Comparison of ENCODE assay signal across 8 mouse cellular contexts in the genomic region with DNA sequence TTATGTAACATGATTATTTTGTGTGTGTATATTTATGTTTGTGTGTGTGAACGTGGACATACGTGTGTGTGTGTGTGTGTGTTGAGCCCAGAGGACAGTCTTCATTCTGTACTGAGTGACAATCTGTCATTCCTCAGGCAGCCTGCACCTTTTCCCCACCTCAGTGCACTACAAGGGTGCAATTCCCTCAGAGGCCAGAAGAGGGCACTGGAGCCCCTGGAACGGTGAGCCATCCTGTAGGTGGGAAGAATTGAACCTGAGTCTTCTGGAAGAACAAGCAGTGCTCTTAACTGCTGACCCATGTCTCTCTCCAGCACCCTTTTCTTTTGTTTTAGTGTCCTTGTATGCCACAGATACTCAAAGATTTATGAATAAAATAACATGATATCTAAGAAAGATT. TPM values are rescaled to one million over a fixed set of nuclear protein-coding genes. Genes with fewer than 3 reads are reported as not detected.
DNase-seq lines count a peak whose midpoint lies in the region; ATAC-seq and TF ChIP-seq lines count a peak whose summit lies in the region.

No protein-coding gene starts in this region.

- no peaks in the 10 kb centered on the region for H3K36me3 ChIP-seq in kidney, embryonic 16.5 days (ENCODE audit: insufficient read depth, low read length)
- H3K36me3 ChIP-seq in CH12.LX (replicated peaks in 1 of 2; ENCODE audit: control insufficient read depth in 1 of 2, insufficient read depth in 1 of 2, low read length in 1 of 2), result no peaks in the 10 kb centered on the region

- in situ Hi-C loops in CH12.LX (cut with MboI; ENCODE audit: low pct_ligation_motif_present, low pct_unique_long_range_greater_than_20kb, low sequenced_read_pairs), result loop anchor here (5.0 kb wide), 1 partner anchor 51 kb away; no protein-coding TSS in a partner anchor

- no peaks in the 10 kb centered on the region for H3K27me3 ChIP-seq in kidney, embryonic 16.5 days (ENCODE audit: insufficient read depth, low read length)
- H3K27me3 ChIP-seq in CH12.LX (replicated peaks), result no peaks in the 10 kb centered on the region

- no peak overlapping the region for H3K27ac ChIP-seq in kidney, embryonic 16.5 days (ENCODE audit: low read length)
- no peak overlapping the region for H3K27ac ChIP-seq in CH12.LX (ENCODE audit: insufficient read depth, low read depth)

- H3K9me3 ChIP-seq in kidney, embryonic 16.5 days (ENCODE audit: low read length), result no peaks in the 10 kb centered on the region
- H3K9me3 ChIP-seq in CH12.LX (replicated peaks; ENCODE audit: low read length), result no peaks in the 10 kb centered on the region

- no peaks in the 10 kb centered on the region for H3K4me1 ChIP-seq in kidney, embryonic 16.5 days (ENCODE audit: insufficient read depth, low read length)
- H3K4me1 ChIP-seq in CH12.LX (ENCODE audit: control insufficient read depth in 1 of 2, insufficient read depth in 2 of 2), result peaks cover 2 to 15% of the 10 kb centered on the region in 2 experiments; a peak in 3 of 4 replicates

- ATAC-seq in kidney, embryonic 16.5 days (ENCODE audit: low FRiP score, low TSS enrichment), result no peak

- peak; percentile 87 for TF ChIP-seq RAD21 in CH12.LX (IDR thresholded peaks at IDR 0.05; ENCODE audit: low read depth, low read length)

- no peak for TF ChIP-seq EP300 in CH12.LX (IDR thresholded peaks at IDR 0.05; ENCODE audit: low read length)

- no peaks in the 10 kb centered on the region for H3K79me2 ChIP-seq in CH12.LX (replicated peaks; ENCODE audit: control insufficient read depth, extremely low read depth, insufficient read depth, poor library complexity, severe bottlenecking)

- peak; percentile 88 to 94 for TF ChIP-seq CTCF in CH12.LX (conservative IDR thresholded peaks at IDR 0.05 in 1 of 2, IDR thresholded peaks at IDR 0.05 in 1 of 2; ENCODE audit: low read depth in 2 of 2, low read length in 2 of 2)

- H3K4me2 ChIP-seq in kidney, embryonic 16.5 days (replicated peaks; ENCODE audit: low read depth, low read length), result no peak overlapping the region
- H3K4me2 ChIP-seq in CH12.LX (ENCODE audit: insufficient read depth, low read depth, poor library complexity, severe bottlenecking), result no peak overlapping the region

- no peak overlapping the region for H3K9ac ChIP-seq in kidney, embryonic 16.5 days (replicated peaks; ENCODE audit: low read length)
- H3K9ac ChIP-seq in CH12.LX (ENCODE audit: insufficient read depth, low read depth), result no peak overlapping the region

- TF ChIP-seq POLR2A in CH12.LX (IDR thresholded peaks at IDR 0.05; ENCODE audit: low read depth, low read length), result no peak

- dilution Hi-C loops in CH12.LX (cut with MboI; ENCODE audit: extremely low pct_ligation_motif_present, extremely low pct_unique_long_range_greater_than_20kb, low sequenced_read_pairs), result no loop called here

- peak; percentile 63 for DNase-seq in kidney, adult 18-20 months
- DNase-seq in CH12.LX (ENCODE audit: extremely low read depth) (peak; percentile 75), ZHBTc4 (ENCODE audit: low read depth, low spot score) (peak; percentile 85)
- peak; percentile 79 to 89 for DNase-seq in cerebellum, postnatal 25 days
- peak; percentile 56 to 62 for DNase-seq in layer of hippocampus, postnatal 14 days (ENCODE audit: low spot score in 2 of 2)
- DNase-seq in natural killer cell, adult 2 months (ENCODE audit: low spot score in 2 of 2), result peak; percentile 56 to 69
- peak; percentile 74 to 80 for DNase-seq in thymus, postnatal 36 days

- 22% methylated on average over 3 of the region's 3 CpGs for WGBS in kidney, embryonic 16.5 days

- no peak overlapping the region for H3K4me3 ChIP-seq in kidney, embryonic 16.5 days (ENCODE audit: low read length)
- no peak overlapping the region for H3K4me3 ChIP-seq in CH12.LX (replicated peaks in 1 of 3; ENCODE audit: low read depth in 2 of 3, low read length in 2 of 3, poor library complexity in 1 of 3)

TF ChIP-seq in CH12.LX, 34 proteins besides CTCF, POLR2A, EP300 and RAD21:
- TF ChIP-seq GABPA (IDR thresholded peaks at IDR 0.05; ENCODE audit: insufficient replicate concordance, low read depth, low read length) (no peak), TCF12 (IDR thresholded peaks at IDR 0.05; ENCODE audit: low read depth, low read length) (no peak), JUND (conservative IDR thresholded peaks at IDR 0.05; ENCODE audit: low read depth, low read length) (no peak), SMC3 (IDR thresholded peaks at IDR 0.05; ENCODE audit: low read depth, low read length) (peak; percentile 87), RCOR1 (conservative IDR thresholded peaks at IDR 0.05; ENCODE audit: low read depth, low read length) (no peak), USF1 (IDR thresholded peaks at IDR 0.05; ENCODE audit: low read depth, low read length) (no peak), SIN3A (IDR thresholded peaks at IDR 0.05; ENCODE audit: low read length) (no peak), ZC3H11A (IDR thresholded peaks at IDR 0.05; ENCODE audit: low read depth, low read length) (peak; percentile 35)
TF ChIP-seq in CH12.LX: peak in this region for 2.

RNA-seq across cellular contexts. Expression of a gene that starts 23.7 kb away (rescaled TPM):
- polyA plus RNA-seq in kidney, embryonic 16.5 days (2015; fragmentation: Nextera tagmentation; extraction: Ambion mirVana), result 1.1 and 1.6 TPM in 2 replicates
- total RNA-seq in CH12.LX (2012; rRNA removed), result 0.04 TPM in 1 of 2 replicates, not detected in the other
- total RNA-seq in CH12.LX (2014; rRNA removed), result not detected in 2 replicates
- not detected in 2 replicates for polyA plus RNA-seq in CH12.LX (2012; ENCODE audit: insufficient read length, low read depth)
- 10 to 100 TPM; 43.4 to 44.2 TPM for total RNA-seq in layer of hippocampus, postnatal 14 days (2021)

RNA-seq across cellular contexts. Expression of a gene that starts 30.8 kb away (rescaled TPM):
- polyA plus RNA-seq in kidney, embryonic 16.5 days (2015; fragmentation: Nextera tagmentation; extraction: Ambion mirVana), result 0.29 and 0.69 TPM in 2 replicates
- total RNA-seq in CH12.LX (2012; rRNA removed), result 3.0 and 6.4 TPM in 2 replicates
- 1.8 and 2.4 TPM in 2 replicates for total RNA-seq in CH12.LX (2014; rRNA removed)
- 3.9 and 4.7 TPM in 2 replicates for polyA plus RNA-seq in CH12.LX (2012; ENCODE audit: insufficient read length, low read depth)
- under 1 TPM in 1 of 2 experiments, not detected in 1; 0.44 TPM for total RNA-seq in layer of hippocampus, postnatal 14 days (2021)

Comparison
In these comparisons a context has a peak if more than half of its experiments do, and no peak if none do; other contexts are left out.
1. RNA of a gene that starts 23.7 kb away (total RNA-seq): 43.4 to 44.2 TPM in layer of hippocampus, postnatal 14 days; 0.04 TPM in CH12.LX; every median in the first group is over 10 times any median in the second.
2. Peak in every context shown above with its lines, with median percentiles within 50 percentile points of each other: DNase-seq.